23 mouse cellular contexts compared by ENCODE assay signal in genomic region chr9:53795351-53795750, GRCm38 (mm10). TPM values are rescaled to one million over a fixed set of nuclear protein-coding genes. Genes with fewer than 3 reads are reported as not detected.
DNase-seq lines count a peak whose midpoint lies in the region; ATAC-seq and TF ChIP-seq lines count a peak whose summit lies in the region.
"Had no signal": no experiment of that assay in that cellular context is flagged by ENCODE, and none has a peak within 500 bp of the region (broad histone marks: within the 10 kb centered on the region; RNA-seq: fewer than 3 reads in every experiment).

No protein-coding gene starts in this region.

- H3K9ac ChIP-seq in forebrain, embryonic 15.5 days (replicated peaks) = no peak overlapping the region
- no peak overlapping the region for H3K9ac ChIP-seq in forebrain, embryonic 13.5 days
- H3K9ac ChIP-seq in lung, embryonic 14.5 days = no peak overlapping the region

- TF ChIP-seq CTCF in lung, embryonic 14.5 days (IDR thresholded peaks at IDR 0.05; ENCODE audit: low read depth) = no peak
- TF ChIP-seq CTCF in E14TG2a.4 (conservative IDR thresholded peaks at IDR 0.05; ENCODE audit: low read length) = no peak
- no peak for TF ChIP-seq CTCF in cortical plate, adult 2 months (IDR thresholded peaks at IDR 0.05; ENCODE audit: extremely low read depth, insufficient read depth, low read length)

- no peak overlapping the region for H3K4me2 ChIP-seq in forebrain, embryonic 15.5 days (replicated peaks)
- H3K4me2 ChIP-seq in forebrain, embryonic 13.5 days = no peak overlapping the region
- no peak overlapping the region for H3K4me2 ChIP-seq in lung, embryonic 14.5 days

- no peak for TF ChIP-seq POLR2A in cortical plate, adult 2 months (IDR thresholded peaks at IDR 0.05; ENCODE audit: extremely low read depth, insufficient read depth, low read length)

- peaks cover 19% of the 10 kb centered on the region for H3K4me1 ChIP-seq in forebrain, embryonic 15.5 days
- peaks cover 27% of the 10 kb centered on the region for H3K4me1 ChIP-seq in forebrain, embryonic 13.5 days
- no peaks in the 10 kb centered on the region for H3K4me1 ChIP-seq in lung, embryonic 14.5 days (ENCODE audit: insufficient read depth)
- peaks cover 61% of the 10 kb centered on the region for H3K4me1 ChIP-seq in E14TG2a.4 (replicated peaks; ENCODE audit: low read depth, low read length)
- H3K4me1 ChIP-seq in cortical plate, adult 2 months (ENCODE audit: control insufficient read depth, insufficient read depth, low read length) = no peaks in the 10 kb centered on the region

- H3K27ac ChIP-seq in forebrain, embryonic 15.5 days (replicated peaks) = peak overlapping the region; percentile 28; the same call in 1 of the 2 replicates
- no peak overlapping the region for H3K27ac ChIP-seq in forebrain, embryonic 13.5 days
- 0 out of 2 replicates have a peak overlapping the region, but pooled peaks have one; percentile 54 for H3K27ac ChIP-seq in lung, embryonic 14.5 days (ENCODE audit: low read depth)
- H3K27ac ChIP-seq in cortical plate, adult 2 months (ENCODE audit: insufficient read depth, low read length) = peak overlapping the region; percentile 96; the same call in 1 of the 2 replicates
- H3K27ac ChIP-seq: gastrocnemius, adult 2 months had no signal

- no peaks in the 10 kb centered on the region for H3K27me3 ChIP-seq in forebrain, embryonic 15.5 days
- no peaks in the 10 kb centered on the region for H3K27me3 ChIP-seq in forebrain, embryonic 13.5 days
- H3K27me3 ChIP-seq in lung, embryonic 14.5 days (ENCODE audit: insufficient read depth, low read length) = no peaks in the 10 kb centered on the region
- no peaks in the 10 kb centered on the region for H3K27me3 ChIP-seq in E14TG2a.4 (ENCODE audit: insufficient read depth, low read length)
- H3K27me3 ChIP-seq: CH12.LX; megakaryocyte, embryonic 14.5 days had no signal

- H3K9me3 ChIP-seq in forebrain, embryonic 15.5 days = no peaks in the 10 kb centered on the region
- H3K9me3 ChIP-seq in forebrain, embryonic 13.5 days (replicated peaks) = no peaks in the 10 kb centered on the region
- no peaks in the 10 kb centered on the region for H3K9me3 ChIP-seq in lung, embryonic 14.5 days (ENCODE audit: low read depth, low read length)
- no peaks in the 10 kb centered on the region for H3K9me3 ChIP-seq in E14TG2a.4 (ENCODE audit: low read length)

- no peak for DNase-seq in lung, embryonic 14.5 days
- no peak for DNase-seq in lung, postnatal 14 days
- DNase-seq in urinary bladder, adult 18-20 months (ENCODE audit: low spot score in 2 of 2) = no peak
- DNase-seq: adrenal gland, postnatal 25 days; cerebellum, adult 2 months; gastrocnemius, adult 2 months; heart, adult 11 months; kidney, adult 11 months; kidney, postnatal 14 days; lung, adult 18-20 months; right cerebral cortex, postnatal 14 days had no signal

- H3K4me3 ChIP-seq in forebrain, embryonic 15.5 days = no peak overlapping the region
- H3K4me3 ChIP-seq in forebrain, embryonic 13.5 days = no peak overlapping the region
- no peak overlapping the region for H3K4me3 ChIP-seq in lung, embryonic 14.5 days (ENCODE audit: low read depth, low read length)
- peak overlapping the region; percentile 29; the same call in 1 of the 2 replicates for H3K4me3 ChIP-seq in E14TG2a.4 (replicated peaks; ENCODE audit: low read length)
- H3K4me3 ChIP-seq in cortical plate, adult 2 months (ENCODE audit: insufficient read depth, low read length) = no peak overlapping the region
- H3K4me3 ChIP-seq: gastrocnemius, adult 2 months; megakaryocyte, embryonic 14.5 days had no signal

- no peak for ATAC-seq in forebrain, embryonic 15.5 days (replicated peaks)
- no peak for ATAC-seq in forebrain, embryonic 13.5 days
- ATAC-seq in lung, embryonic 14.5 days (ENCODE audit: insufficient read depth) = no peak
- no peak for ATAC-seq in megakaryocyte, adult 5-6 weeks (ENCODE audit: poor library complexity, severe bottlenecking)
- ATAC-seq: forebrain, embryonic 16.5 days; midbrain, embryonic 16.5 days had no signal

- H3K36me3 ChIP-seq in forebrain, embryonic 15.5 days = no peaks in the 10 kb centered on the region
- no peaks in the 10 kb centered on the region for H3K36me3 ChIP-seq in forebrain, embryonic 13.5 days (ENCODE audit: poor library complexity, severe bottlenecking)
- H3K36me3 ChIP-seq in lung, embryonic 14.5 days (ENCODE audit: insufficient read depth) = no peaks in the 10 kb centered on the region
- peaks cover 3% of the 10 kb centered on the region; the same call in 1 of the 2 replicates for H3K36me3 ChIP-seq in E14TG2a.4 (ENCODE audit: insufficient read depth, low read length)

RNA-seq across cellular contexts. Expression of gene Slc35f2, which starts 24.0 kb away (rescaled TPM):
- polyA plus RNA-seq in forebrain, embryonic 15.5 days (2015; fragmentation: Nextera tagmentation; extraction: Ambion mirVana) = 9.0 and 9.7 TPM in 2 replicates
- polyA plus RNA-seq in forebrain, embryonic 13.5 days (2015; fragmentation: Nextera tagmentation; extraction: Ambion mirVana) = 5.4 and 6.1 TPM in 2 replicates
- 7.7 and 8.3 TPM in 2 replicates for polyA plus RNA-seq in lung, embryonic 14.5 days (2014; fragmentation: Nextera tagmentation; extraction: Ambion mirVana)
- polyA plus RNA-seq in cortical plate, adult 2 months (2012; rRNA removed) = 5.7 and 6.2 TPM in 2 replicates
- total RNA-seq in megakaryocyte, adult 5-6 weeks (2015) = 0.11 and 0.25 TPM in 2 replicates
- 0.07 and 0.28 TPM in 2 replicates for total RNA-seq in megakaryocyte, adult 5-6 weeks (2017)
- total RNA-seq: gastrocnemius, adult 2 months had no signal

RNA-seq across cellular contexts. Expression of gene Sln, which starts 54.6 kb away (rescaled TPM):
- 1.3 and 1.5 TPM in 2 replicates for polyA plus RNA-seq in forebrain, embryonic 15.5 days (2015; fragmentation: Nextera tagmentation; extraction: Ambion mirVana)
- polyA plus RNA-seq in forebrain, embryonic 13.5 days (2015; fragmentation: Nextera tagmentation; extraction: Ambion mirVana) = 0.44 and 0.94 TPM in 2 replicates
- 0.13 and 7.0 TPM in 2 replicates for polyA plus RNA-seq in lung, embryonic 14.5 days (2014; fragmentation: Nextera tagmentation; extraction: Ambion mirVana)
- 0.38 and 0.50 TPM in 2 replicates for polyA plus RNA-seq in cortical plate, adult 2 months (2012; rRNA removed)
- not detected in 2 replicates for total RNA-seq in megakaryocyte, adult 5-6 weeks (2015)
- total RNA-seq in megakaryocyte, adult 5-6 weeks (2017) = not detected in 2 replicates
- total RNA-seq: adrenal gland, postnatal 25 days; CH12.LX; hematopoietic stem cell, adult 5-6 weeks; left cerebral cortex, postnatal 10 days; liver, adult 2 months had no signal
- polyA plus RNA-seq: liver, adult 2 months had no signal
